In genomic region chr11:45847548-45847947, GRCm38 (mm10) we compare ENCODE assay signal across 17 mouse cellular contexts. TPM values are rescaled to one million over a fixed set of nuclear protein-coding genes. Genes with fewer than 3 reads are reported as not detected.
DNase-seq lines count a peak whose midpoint lies in the region; ATAC-seq lines count a peak whose summit lies in the region.
"Had no signal": no experiment of that assay in that cellular context is flagged by ENCODE, and none has a peak within 500 bp of the region (broad histone marks: within the 10 kb centered on the region; RNA-seq: fewer than 3 reads in every experiment).

No protein-coding gene starts in this region.

- ATAC-seq in hematopoietic stem cell, adult 5-6 weeks (replicated peaks in 1 of 2; ENCODE audit: insufficient read depth in 1 of 2, low FRiP score in 2 of 2, low TSS enrichment in 1 of 2, low read depth in 1 of 2, poor library complexity in 2 of 2, severe bottlenecking in 2 of 2), result peak; percentile 69 to 77
- ATAC-seq in forebrain, embryonic 11.5 days (replicated peaks; ENCODE audit: low FRiP score), result no peak
- ATAC-seq: forebrain, embryonic 13.5 days; liver, embryonic 12.5 days had no signal

- no peaks in the 10 kb centered on the region for H3K36me3 ChIP-seq in hindbrain, embryonic 10.5 days
- no peaks in the 10 kb centered on the region for H3K36me3 ChIP-seq in forebrain, embryonic 11.5 days (ENCODE audit: control insufficient read depth, insufficient read depth, low read length)
- H3K36me3 ChIP-seq: embryonic facial prominence, embryonic 15.5 days; hindbrain, embryonic 15.5 days; liver, embryonic 12.5 days had no signal

- H3K27me3 ChIP-seq in hindbrain, embryonic 10.5 days (ENCODE audit: insufficient read depth, poor library complexity, severe bottlenecking), result no peaks in the 10 kb centered on the region
- no peaks in the 10 kb centered on the region for H3K27me3 ChIP-seq in forebrain, embryonic 11.5 days (ENCODE audit: control insufficient read depth, insufficient read depth, low read length)
- H3K27me3 ChIP-seq: embryonic facial prominence, embryonic 15.5 days; forebrain, embryonic 13.5 days; hindbrain, embryonic 15.5 days; liver, embryonic 12.5 days had no signal

- H3K4me1 ChIP-seq in hindbrain, embryonic 10.5 days (replicated peaks), result peaks cover 9% of the 10 kb centered on the region
- no peaks in the 10 kb centered on the region for H3K4me1 ChIP-seq in forebrain, embryonic 11.5 days (replicated peaks; ENCODE audit: control insufficient read depth, insufficient read depth, low read length)

- no peak overlapping the region for H3K27ac ChIP-seq in hindbrain, embryonic 10.5 days
- H3K27ac ChIP-seq in forebrain, embryonic 11.5 days (ENCODE audit: low read depth, low read length), result no peak overlapping the region
- H3K27ac ChIP-seq: embryonic facial prominence, embryonic 15.5 days; forebrain, embryonic 13.5 days; heart, adult 2 months; hindbrain, embryonic 15.5 days; layer of hippocampus, adult 2 months; liver, embryonic 12.5 days had no signal

- no peaks in the 10 kb centered on the region for H3K9me3 ChIP-seq in hindbrain, embryonic 10.5 days
- no peaks in the 10 kb centered on the region for H3K9me3 ChIP-seq in forebrain, embryonic 11.5 days (ENCODE audit: control insufficient read depth, low read length)
- H3K9me3 ChIP-seq: embryonic facial prominence, embryonic 15.5 days; forebrain, embryonic 13.5 days; hindbrain, embryonic 15.5 days; liver, embryonic 12.5 days had no signal

- H3K4me3 ChIP-seq in hindbrain, embryonic 10.5 days, result no peak overlapping the region
- H3K4me3 ChIP-seq in forebrain, embryonic 11.5 days (ENCODE audit: low read depth, low read length), result no peak overlapping the region
- H3K4me3 ChIP-seq: embryonic facial prominence, embryonic 15.5 days; forebrain, embryonic 13.5 days; heart, adult 2 months; hindbrain, embryonic 15.5 days; layer of hippocampus, adult 2 months; liver, embryonic 12.5 days had no signal

- peak; percentile 15 to 31 for DNase-seq in spleen, postnatal 36 days (ENCODE audit: low spot score in 2 of 2)
- no peak for DNase-seq in spleen, adult 12 weeks (ENCODE audit: low spot score)
- DNase-seq in naive thymus-derived CD4-positive, alpha-beta T cell, adult 2 months (ENCODE audit: low read depth), result peak; percentile 21
- no peak for DNase-seq in hindbrain, embryonic 10.5 days (ENCODE audit: low spot score)
- DNase-seq in cerebellum, postnatal 14 days, result no peak
- DNase-seq in forebrain, embryonic 11.5 days (ENCODE audit: low spot score), result no peak
- DNase-seq: cerebellum, adult 11 months; heart, postnatal 10 days; kidney, adult 8-10 months; retina, postnatal 1 day had no signal

- WGBS in hindbrain, embryonic 10.5 days, result 81% methylated on average over 7 of the region's 7 CpGs
- 84% methylated on average over 7 of the region's 7 CpGs for WGBS in forebrain, embryonic 11.5 days

- no peak overlapping the region for H3K9ac ChIP-seq in forebrain, embryonic 11.5 days (ENCODE audit: low read length)
- H3K9ac ChIP-seq: embryonic facial prominence, embryonic 15.5 days; forebrain, embryonic 13.5 days; hindbrain, embryonic 15.5 days; liver, embryonic 12.5 days had no signal

- H3K4me2 ChIP-seq in forebrain, embryonic 11.5 days (ENCODE audit: low read depth, low read length, severe bottlenecking), result no peak overlapping the region
- H3K4me2 ChIP-seq: embryonic facial prominence, embryonic 15.5 days; forebrain, embryonic 13.5 days; hindbrain, embryonic 15.5 days; liver, embryonic 12.5 days had no signal

RNA-seq across cellular contexts. Expression of gene Clint1, which starts 4.3 kb away (rescaled TPM):
- total RNA-seq in hematopoietic stem cell, adult 5-6 weeks (2017), result 126 and 161 TPM in 2 replicates
- 59.1 and 62.2 TPM in 2 replicates for polyA plus RNA-seq in hindbrain, embryonic 10.5 days (2016; fragmentation: Nextera tagmentation; extraction: Ambion mirVana)
- polyA plus RNA-seq in forebrain, embryonic 11.5 days (2014; fragmentation: Nextera tagmentation; extraction: Ambion mirVana), result 64.0 and 67.2 TPM in 2 replicates

Comparison
In these comparisons a context has a peak if more than half of its experiments do, and no peak if none do; other contexts are left out.
1. DNase-seq: peak in spleen, postnatal 36 days (2 of 2) and naive thymus-derived CD4-positive, alpha-beta T cell, adult 2 months (single experiment); none in spleen, adult 12 weeks (single experiment), hindbrain, embryonic 10.5 days (single experiment), cerebellum, postnatal 14 days (0 of 2) and forebrain, embryonic 11.5 days (single experiment).